Comparison of ENCODE assay signal across 11 mouse cellular contexts in genomic region chr12:86682178-86682577, GRCm38 (mm10). TPM values are rescaled to one million over a fixed set of nuclear protein-coding genes. Genes with fewer than 3 reads are reported as not detected.
DNase-seq lines count a peak whose midpoint lies in the region; ATAC-seq and TF ChIP-seq lines count a peak whose summit lies in the region.
"Had no signal": no experiment of that assay in that cellular context is flagged by ENCODE, and none has a peak within 500 bp of the region (broad histone marks: within the 10 kb centered on the region; RNA-seq: fewer than 3 reads in every experiment).

No protein-coding gene starts in this region.

- H3K4me2 ChIP-seq in heart, postnatal 0 days (ENCODE audit: low read depth, low read length) = peak overlapping the region; percentile 34
- H3K4me2 ChIP-seq in embryonic facial prominence, embryonic 13.5 days = peak overlapping the region; percentile 16; the same call in 1 of the 2 replicates
- H3K4me2 ChIP-seq in midbrain, embryonic 16.5 days (ENCODE audit: low read length) = peak overlapping the region; percentile 85

- peaks cover 14% of the 10 kb centered on the region; the same call in 1 of the 2 replicates for H3K4me1 ChIP-seq in heart, postnatal 0 days (ENCODE audit: control insufficient read depth, insufficient read depth)
- peaks cover 56% of the 10 kb centered on the region for H3K4me1 ChIP-seq in heart, embryonic 10.5 days
- peaks cover 36% of the 10 kb centered on the region for H3K4me1 ChIP-seq in embryonic facial prominence, embryonic 13.5 days
- peaks cover 73% of the 10 kb centered on the region for H3K4me1 ChIP-seq in hindbrain, embryonic 10.5 days (replicated peaks)
- peaks cover 41% of the 10 kb centered on the region for H3K4me1 ChIP-seq in midbrain, embryonic 16.5 days (ENCODE audit: control insufficient read depth, insufficient read depth, low read length)
- no peaks in the 10 kb centered on the region; the same call in 1 of the 2 replicates for H3K4me1 ChIP-seq in kidney, adult 2 months (ENCODE audit: control insufficient read depth, insufficient read depth, low read length)

- no peak for TF ChIP-seq CTCF in heart, postnatal 0 days (IDR thresholded peaks at IDR 0.05; ENCODE audit: low read depth)
- no peak for TF ChIP-seq CTCF in kidney, adult 2 months (conservative IDR thresholded peaks at IDR 0.05; ENCODE audit: insufficient read depth, insufficient read length, low read depth, low read length)

- no peak overlapping the region for H3K4me3 ChIP-seq in heart, postnatal 0 days (ENCODE audit: low read depth, low read length)
- no peak overlapping the region for H3K4me3 ChIP-seq in heart, embryonic 10.5 days
- no peak overlapping the region for H3K4me3 ChIP-seq in embryonic facial prominence, embryonic 13.5 days
- H3K4me3 ChIP-seq in hindbrain, embryonic 10.5 days = peak overlapping the region; percentile 23; the same call in 1 of the 2 replicates
- no peak overlapping the region for H3K4me3 ChIP-seq in midbrain, embryonic 16.5 days (ENCODE audit: low read depth, low read length)
- H3K4me3 ChIP-seq in kidney, adult 2 months (ENCODE audit: insufficient read depth, low read depth, low read length) = no peak overlapping the region
- H3K4me3 ChIP-seq: erythroblast, embryonic 14.5 days had no signal

- TF ChIP-seq EP300 in heart, postnatal 0 days (IDR thresholded peaks at IDR 0.05; ENCODE audit: low read depth) = no peak

- H3K9ac ChIP-seq in heart, postnatal 0 days (replicated peaks; ENCODE audit: low read depth, low read length) = no peak overlapping the region
- no peak overlapping the region for H3K9ac ChIP-seq in embryonic facial prominence, embryonic 13.5 days
- H3K9ac ChIP-seq in midbrain, embryonic 16.5 days (ENCODE audit: low read depth, low read length) = 0 out of 2 replicates have a peak overlapping the region, but pooled peaks have one; percentile 14

- no peaks in the 10 kb centered on the region for H3K9me3 ChIP-seq in heart, postnatal 0 days (replicated peaks; ENCODE audit: control insufficient read depth, low read length)
- H3K9me3 ChIP-seq in heart, embryonic 10.5 days = no peaks in the 10 kb centered on the region
- no peaks in the 10 kb centered on the region for H3K9me3 ChIP-seq in embryonic facial prominence, embryonic 13.5 days
- no peaks in the 10 kb centered on the region for H3K9me3 ChIP-seq in hindbrain, embryonic 10.5 days
- H3K9me3 ChIP-seq in midbrain, embryonic 16.5 days (replicated peaks; ENCODE audit: control insufficient read depth, low read length, poor library complexity, severe bottlenecking) = no peaks in the 10 kb centered on the region

- 69% methylated on average over 8 of the region's 8 CpGs for WGBS in heart, postnatal 0 days
- WGBS in heart, embryonic 10.5 days = 81% methylated on average over 8 of the region's 8 CpGs
- WGBS in embryonic facial prominence, embryonic 13.5 days = 83% methylated on average over 8 of the region's 8 CpGs
- WGBS in hindbrain, embryonic 10.5 days = 89% methylated on average over 8 of the region's 8 CpGs
- 83% methylated on average over 8 of the region's 8 CpGs for WGBS in midbrain, embryonic 16.5 days
- WGBS in kidney, adult 2 months = 79% methylated on average over 8 of the region's 8 CpGs

- no peak for ATAC-seq in heart, postnatal 0 days (ENCODE audit: insufficient read depth, low read depth)
- ATAC-seq in embryonic facial prominence, embryonic 13.5 days (ENCODE audit: insufficient number of reproducible peaks, insufficient read depth, low FRiP score, low TSS enrichment, low read depth) = no peak
- ATAC-seq in midbrain, embryonic 16.5 days = no peak

- no peak overlapping the region; the same call in 1 of the 2 replicates for H3K27ac ChIP-seq in heart, postnatal 0 days (ENCODE audit: low read depth)
- H3K27ac ChIP-seq in heart, embryonic 10.5 days = no peak overlapping the region
- H3K27ac ChIP-seq in embryonic facial prominence, embryonic 13.5 days = no peak overlapping the region
- H3K27ac ChIP-seq in hindbrain, embryonic 10.5 days = no peak overlapping the region
- no peak overlapping the region for H3K27ac ChIP-seq in midbrain, embryonic 16.5 days (ENCODE audit: low read length)
- no peak overlapping the region for H3K27ac ChIP-seq in kidney, adult 2 months (ENCODE audit: insufficient read depth, low read depth, low read length)

- TF ChIP-seq POLR2A in kidney, adult 2 months (IDR thresholded peaks at IDR 0.05; ENCODE audit: low read depth, low read length) = no peak

- no peaks in the 10 kb centered on the region for H3K36me3 ChIP-seq in heart, postnatal 0 days (replicated peaks; ENCODE audit: control insufficient read depth, insufficient read depth, low read length)
- H3K36me3 ChIP-seq in heart, embryonic 10.5 days = peaks cover 10% of the 10 kb centered on the region; the same call in 1 of the 2 replicates
- peaks cover 14% of the 10 kb centered on the region for H3K36me3 ChIP-seq in embryonic facial prominence, embryonic 13.5 days
- H3K36me3 ChIP-seq in hindbrain, embryonic 10.5 days = peaks cover 48% of the 10 kb centered on the region
- peaks cover 5% of the 10 kb centered on the region for H3K36me3 ChIP-seq in midbrain, embryonic 16.5 days (ENCODE audit: control insufficient read depth, insufficient read depth, low read length)
- H3K36me3 ChIP-seq in kidney, adult 2 months (ENCODE audit: control insufficient read depth, insufficient read depth, low read length) = no peaks in the 10 kb centered on the region

- no peaks in the 10 kb centered on the region for H3K27me3 ChIP-seq in heart, postnatal 0 days (ENCODE audit: control insufficient read depth, insufficient read depth, low read length)
- peaks cover 8% of the 10 kb centered on the region for H3K27me3 ChIP-seq in heart, embryonic 10.5 days (ENCODE audit: insufficient read depth, poor library complexity, severe bottlenecking)
- H3K27me3 ChIP-seq in embryonic facial prominence, embryonic 13.5 days = no peaks in the 10 kb centered on the region
- peaks cover 7% of the 10 kb centered on the region; the same call in 1 of the 2 replicates for H3K27me3 ChIP-seq in hindbrain, embryonic 10.5 days (ENCODE audit: insufficient read depth, poor library complexity, severe bottlenecking)
- H3K27me3 ChIP-seq in midbrain, embryonic 16.5 days (ENCODE audit: control insufficient read depth, insufficient read depth, low read depth, low read length) = no peaks in the 10 kb centered on the region
- H3K27me3 ChIP-seq in kidney, adult 2 months (replicated peaks; ENCODE audit: control insufficient read depth, insufficient read depth, low read length) = no peaks in the 10 kb centered on the region

- DNase-seq in heart, postnatal 0 days (ENCODE audit: low spot score) = no peak
- no peak for DNase-seq in heart, embryonic 10.5 days (ENCODE audit: low spot score)
- DNase-seq in hindbrain, embryonic 10.5 days (ENCODE audit: low spot score) = no peak
- no peak for DNase-seq in lung, postnatal 36 days
- no peak for DNase-seq in kidney, adult 2 months
- DNase-seq: thymus, postnatal 4 days had no signal

RNA-seq across cellular contexts. Expression of gene Vash1, which starts 3.7 kb away (rescaled TPM):
- 35.0 and 38.1 TPM in 2 replicates for total RNA-seq in heart, postnatal 0 days (2014; rRNA removed; ENCODE audit: low replicate concordance)
- polyA plus RNA-seq in heart, postnatal 0 days (2015; fragmentation: Nextera tagmentation; extraction: Ambion mirVana) = 8.2 and 8.9 TPM in 2 replicates
- 7.7 and 9.9 TPM in 2 replicates for polyA plus RNA-seq in heart, embryonic 10.5 days (2016; fragmentation: Nextera tagmentation; extraction: Ambion mirVana)
- polyA plus RNA-seq in embryonic facial prominence, embryonic 13.5 days (2015; fragmentation: Nextera tagmentation; extraction: Ambion mirVana) = 10.9 and 13.1 TPM in 2 replicates
- polyA plus RNA-seq in hindbrain, embryonic 10.5 days (2016; fragmentation: Nextera tagmentation; extraction: Ambion mirVana) = 21.1 and 27.4 TPM in 2 replicates
- polyA plus RNA-seq in midbrain, embryonic 16.5 days (2015; fragmentation: Nextera tagmentation; extraction: Ambion mirVana) = 30.0 and 35.8 TPM in 2 replicates
- polyA plus RNA-seq in kidney, adult 2 months (2012; rRNA removed) = 1.6 and 1.9 TPM in 2 replicates
- polyA plus RNA-seq: erythroblast, embryonic 14.5 days had no signal

RNA-seq across cellular contexts. Expression of gene Angel1, which starts 44.1 kb away (rescaled TPM):
- total RNA-seq in heart, postnatal 0 days (2014; rRNA removed; ENCODE audit: low replicate concordance) = 2.2 and 4.4 TPM in 2 replicates
- polyA plus RNA-seq in heart, postnatal 0 days (2015; fragmentation: Nextera tagmentation; extraction: Ambion mirVana) = 4.4 and 4.7 TPM in 2 replicates
- 11.4 and 12.1 TPM in 2 replicates for polyA plus RNA-seq in heart, embryonic 10.5 days (2016; fragmentation: Nextera tagmentation; extraction: Ambion mirVana)
- 9.8 and 10.9 TPM in 2 replicates for polyA plus RNA-seq in embryonic facial prominence, embryonic 13.5 days (2015; fragmentation: Nextera tagmentation; extraction: Ambion mirVana)
- polyA plus RNA-seq in hindbrain, embryonic 10.5 days (2016; fragmentation: Nextera tagmentation; extraction: Ambion mirVana) = 14.7 and 14.8 TPM in 2 replicates
- polyA plus RNA-seq in midbrain, embryonic 16.5 days (2015; fragmentation: Nextera tagmentation; extraction: Ambion mirVana) = 10.6 and 10.8 TPM in 2 replicates
- polyA plus RNA-seq in kidney, adult 2 months (2012; rRNA removed) = 7.3 and 8.7 TPM in 2 replicates

RNA-seq across cellular contexts. Expression of gene Lrrc74a, which starts 52.0 kb away (rescaled TPM):
- total RNA-seq in heart, postnatal 0 days (2014; rRNA removed; ENCODE audit: low replicate concordance) = not detected in 2 replicates
- polyA plus RNA-seq in heart, postnatal 0 days (2015; fragmentation: Nextera tagmentation; extraction: Ambion mirVana) = not detected in 2 replicates
- polyA plus RNA-seq in heart, embryonic 10.5 days (2016; fragmentation: Nextera tagmentation; extraction: Ambion mirVana) = not detected in 2 replicates
- polyA plus RNA-seq in embryonic facial prominence, embryonic 13.5 days (2015; fragmentation: Nextera tagmentation; extraction: Ambion mirVana) = not detected in 2 replicates
- polyA plus RNA-seq in hindbrain, embryonic 10.5 days (2016; fragmentation: Nextera tagmentation; extraction: Ambion mirVana) = not detected in 2 replicates
- not detected in 2 replicates for polyA plus RNA-seq in midbrain, embryonic 16.5 days (2015; fragmentation: Nextera tagmentation; extraction: Ambion mirVana)
- not detected in 2 replicates for polyA plus RNA-seq in kidney, adult 2 months (2012; rRNA removed)
- polyA plus RNA-seq: erythroblast, embryonic 14.5 days; liver, embryonic 11.5 days; spleen, adult 2 months had no signal

Comparison
In these comparisons a context has a peak if more than half of its experiments do, and no peak if none do; other contexts are left out.
1. H3K4me2 ChIP-seq: peak in every context shown above with its lines; median percentile 85 in midbrain, embryonic 16.5 days; 34 in heart, postnatal 0 days; 16 in embryonic facial prominence, embryonic 13.5 days.